10 mouse cellular contexts compared by ENCODE assay signal in genomic region chr3:17798399-17798798, GRCm38 (mm10).
A peak's percentile ranks its signal among the peaks of the same experiment; 100 is the strongest.
DNase-seq lines count a peak whose midpoint lies in the region; ATAC-seq lines count a peak whose summit lies in the region.
"Had no signal": no experiment of that assay in that cellular context is flagged by ENCODE, and none has a peak within 500 bp of the region (broad histone marks: within the 10 kb centered on the region; RNA-seq: fewer than 3 reads in every experiment).

No protein-coding gene starts in this region.

- H3K9me3 ChIP-seq in hindbrain, embryonic 16.5 days (ENCODE audit: control insufficient read depth, low read length): no peaks in the 10 kb centered on the region
- no peaks in the 10 kb centered on the region for H3K9me3 ChIP-seq in midbrain, embryonic 15.5 days
- H3K9me3 ChIP-seq: liver, embryonic 15.5 days had no signal

- H3K4me2 ChIP-seq in hindbrain, embryonic 16.5 days (ENCODE audit: low read length): peak overlapping the region; percentile 62
- peak overlapping the region; percentile 92 for H3K4me2 ChIP-seq in midbrain, embryonic 15.5 days
- H3K4me2 ChIP-seq: liver, embryonic 15.5 days had no signal

- DNase-seq in adrenal gland, postnatal 10 days: peak; percentile 48
- no peak for DNase-seq in adrenal gland, adult 2 months
- peak; percentile 85 for DNase-seq in ES-CJ7 (ENCODE audit: low read depth, low spot score)
- DNase-seq in embryo, embryonic 10.5 days (ENCODE audit: low spot score): peak; percentile 90
- no peak for DNase-seq in thymus, postnatal 0 days (ENCODE audit: low spot score)
- no peak for DNase-seq in urinary bladder, postnatal 25 days (ENCODE audit: low spot score)

- H3K9ac ChIP-seq in hindbrain, embryonic 16.5 days (ENCODE audit: low read depth, low read length): peak overlapping the region; percentile 43; the same call in 1 of the 2 replicates
- H3K9ac ChIP-seq in midbrain, embryonic 15.5 days: peak overlapping the region; percentile 38
- H3K9ac ChIP-seq: liver, embryonic 15.5 days had no signal

- WGBS in hindbrain, embryonic 16.5 days: 9% methylated on average over 12 of the region's 12 CpGs
- WGBS in midbrain, embryonic 15.5 days: 5% methylated on average over 12 of the region's 12 CpGs

- H3K36me3 ChIP-seq in hindbrain, embryonic 16.5 days (ENCODE audit: control insufficient read depth, insufficient read depth, low read length): no peaks in the 10 kb centered on the region
- H3K36me3 ChIP-seq in midbrain, embryonic 15.5 days (replicated peaks): no peaks in the 10 kb centered on the region
- H3K36me3 ChIP-seq: liver, embryonic 15.5 days had no signal

- H3K4me3 ChIP-seq in hindbrain, embryonic 16.5 days (ENCODE audit: low read length): peak overlapping the region; percentile 26
- H3K4me3 ChIP-seq in midbrain, embryonic 15.5 days: peak overlapping the region; percentile 26
- H3K4me3 ChIP-seq: erythroblast, embryonic 14.5 days; liver, embryonic 15.5 days had no signal

- peak overlapping the region; percentile 70 for H3K27ac ChIP-seq in hindbrain, embryonic 16.5 days (ENCODE audit: low read depth, low read length)
- H3K27ac ChIP-seq in midbrain, embryonic 15.5 days: peak overlapping the region; percentile 93
- H3K27ac ChIP-seq: liver, embryonic 15.5 days had no signal

- peaks cover 5% of the 10 kb centered on the region for H3K4me1 ChIP-seq in hindbrain, embryonic 16.5 days (ENCODE audit: control insufficient read depth, insufficient read depth, low read depth, low read length)
- H3K4me1 ChIP-seq in midbrain, embryonic 15.5 days: peaks cover 9% of the 10 kb centered on the region
- H3K4me1 ChIP-seq: liver, embryonic 15.5 days had no signal

- no peaks in the 10 kb centered on the region for H3K27me3 ChIP-seq in hindbrain, embryonic 16.5 days (replicated peaks; ENCODE audit: control insufficient read depth, insufficient read depth, low read length)
- H3K27me3 ChIP-seq in midbrain, embryonic 15.5 days (replicated peaks): no peaks in the 10 kb centered on the region

- ATAC-seq in hindbrain, embryonic 16.5 days: no peak
- ATAC-seq in midbrain, embryonic 15.5 days (replicated peaks): peak; percentile 10; the same call in 1 of the 2 replicates

Comparison
In these comparisons a context has a peak if more than half of its experiments do, and no peak if none do; other contexts are left out.
1. DNase-seq: peak in adrenal gland, postnatal 10 days (single experiment), ES-CJ7 (single experiment) and embryo, embryonic 10.5 days (single experiment); none in adrenal gland, adult 2 months (single experiment), thymus, postnatal 0 days (single experiment) and urinary bladder, postnatal 25 days (single experiment).